Comparison of ENCODE assay signal across 8 mouse cellular contexts in genomic region chr11:68566447-68567059, GRCm38 (mm10). TPM values are rescaled to one million over a fixed set of nuclear protein-coding genes. Genes with fewer than 3 reads are reported as not detected.
A peak's percentile ranks its signal among the peaks of the same experiment; 100 is the strongest.
DNase-seq lines count a peak whose midpoint lies in the region; ATAC-seq lines count a peak whose summit lies in the region.

No protein-coding gene starts in this region.

- no peak overlapping the region for H3K27ac ChIP-seq in intestine, embryonic 15.5 days

- intact Hi-C loops in left cerebral cortex, postnatal 10 days (cut with DNase I) = loop anchor here (10.0 kb wide), 1 partner anchor 238 kb away; no protein-coding TSS in a partner anchor

- H3K27me3 ChIP-seq in intestine, embryonic 15.5 days (replicated peaks) = no peaks in the 10 kb centered on the region

- peak overlapping the region; percentile 24; the same call in 1 of the 2 replicates for H3K4me3 ChIP-seq in intestine, embryonic 15.5 days (replicated peaks)

- H3K4me2 ChIP-seq in intestine, embryonic 15.5 days (replicated peaks) = peak overlapping the region; percentile 70

- H3K4me1 ChIP-seq in intestine, embryonic 15.5 days (replicated peaks) = 0 out of 2 replicates have a peak, but pooled peaks cover 2% of the 10 kb centered on the region

- 16% methylated on average over 17 of the region's 17 CpGs for WGBS in intestine, embryonic 15.5 days

- no peaks in the 10 kb centered on the region for H3K36me3 ChIP-seq in intestine, embryonic 15.5 days

- H3K9ac ChIP-seq in intestine, embryonic 15.5 days = no peak overlapping the region; the same call in 1 of the 2 replicates

- peak; percentile 44 to 87 for DNase-seq in adrenal gland, adult (ENCODE audit: inconsistent age in 2 of 2, low spot score in 1 of 2)
- no peak for DNase-seq in adrenal gland, adult 8-10 months
- DNase-seq in embryo, embryonic 10.5 days (ENCODE audit: low spot score) = peak; percentile 92
- DNase-seq in gastrocnemius, postnatal 25 days = peak; percentile 44
- peak; percentile 85 to 88 for DNase-seq in left cerebral cortex, postnatal 10 days (ENCODE audit: extremely low spot score in 1 of 2, low spot score in 2 of 2)
- peak; percentile 80 for DNase-seq in right cerebral cortex, postnatal 25 days

- H3K9me3 ChIP-seq in intestine, embryonic 15.5 days = no peaks in the 10 kb centered on the region

- 0 out of 2 replicates have a peak, but pooled peaks have one; percentile 47 for ATAC-seq in intestine, embryonic 15.5 days
- 0 out of 2 replicates have a peak, but pooled peaks have one; percentile 61 for ATAC-seq in megakaryocyte progenitor cell, adult 5-6 weeks (replicated peaks; ENCODE audit: poor library complexity)

RNA-seq across cellular contexts. Expression of gene Mfsd6l, which starts 10.6 kb away (rescaled TPM):
- under 1 TPM in 2 of 4 experiments, not detected in 2; 0.13 to 0.55 TPM for total RNA-seq in adrenal gland, adult 8-10 months (2022)
- total RNA-seq in gastrocnemius, postnatal 25 days (2021) = not detected
- 4.3 and 4.7 TPM in 2 replicates for polyA plus RNA-seq in intestine, embryonic 15.5 days (2015; fragmentation: Nextera tagmentation; extraction: Ambion mirVana)
- not detected for total RNA-seq in left cerebral cortex, postnatal 10 days (2021)
- total RNA-seq in megakaryocyte progenitor cell, adult 5-6 weeks (2015) = 0.17 and 0.34 TPM in 2 replicates
- total RNA-seq in megakaryocyte progenitor cell, adult 5-6 weeks (2017) = not detected in 2 replicates

RNA-seq across cellular contexts. Expression of gene Ccdc42, which starts 20.3 kb away (rescaled TPM):
- total RNA-seq in adrenal gland, adult 8-10 months (2022) = not detected
- not detected for total RNA-seq in gastrocnemius, postnatal 25 days (2021)
- 0.21 and 0.25 TPM in 2 replicates for polyA plus RNA-seq in intestine, embryonic 15.5 days (2015; fragmentation: Nextera tagmentation; extraction: Ambion mirVana)
- under 1 TPM; 0.51 to 0.65 TPM for total RNA-seq in left cerebral cortex, postnatal 10 days (2021)
- total RNA-seq in megakaryocyte progenitor cell, adult 5-6 weeks (2015) = not detected in 2 replicates
- not detected in 2 replicates for total RNA-seq in megakaryocyte progenitor cell, adult 5-6 weeks (2017)
